Mouse (Mus musculus) limb, embryonic 14.5 days (tissue): ENCODE results near the gene 5430402E10Rik. TPM values are rescaled to one million over a fixed set of nuclear protein-coding genes. Genes with fewer than 3 reads are reported as not detected.
"Not testable (repeated sequence)": the region's sequence is repeated elsewhere in the genome, so short reads cannot be mapped to it uniquely, and the experiment has no call there.

Experiments used
- ATAC-seq: fragments of 200-750 bp; cut with Nextera tagmentation; 2 replicates; pipeline ENCODE4 v1.8.0; 2017; ENCODE audit warnings: low read depth, moderate number of reproducible peaks, moderate TSS enrichment; ENCODE audit not compliant: low FRiP score
- DNase-seq: peaks from one replicate; pipeline ENCODE4 v3.0.0-alpha.2; 2015; ENCODE audit warnings: low spot score
- H3K27ac ChIP-seq: fragments of 300-500 bp; sonication (generic); replicated peaks from 2 replicates; pipeline ENCODE4 v1.5.1; 2014; ENCODE audit warnings: low read depth, mild to moderate bottlenecking, low read length, moderate library complexity, mixed read lengths
- H3K27me3 ChIP-seq: fragments of 300-500 bp; sonication (generic); 2 replicates; pipeline ENCODE4 v1.6.1; 2014; ENCODE audit warnings: low read length, mixed read lengths; ENCODE audit not compliant: control insufficient read depth, insufficient read depth
- H3K36me3 ChIP-seq: fragments of 300-500 bp; sonication (generic); 2 replicates; pipeline ENCODE4 v1.6.1; 2014; ENCODE audit warnings: mild to moderate bottlenecking, low read length, moderate library complexity, mixed read lengths; ENCODE audit not compliant: control insufficient read depth, insufficient read depth
- H3K4me1 ChIP-seq: fragments of 300-500 bp; sonication (generic); 2 replicates; pipeline ENCODE4 v1.6.1; 2014; ENCODE audit warnings: antibody characterized with exemption, low read length, mixed read lengths; ENCODE audit not compliant: control insufficient read depth, insufficient read depth
- H3K4me2 ChIP-seq: fragments of 300-500 bp; sonication (generic); replicated peaks from 2 replicates; pipeline ENCODE4 v1.6.1; 2014; ENCODE audit warnings: low read depth, mild to moderate bottlenecking, low read length, moderate library complexity; ENCODE audit not compliant: severe bottlenecking
- H3K4me3 ChIP-seq: fragments of 300-500 bp; sonication (generic); replicated peaks from 2 replicates; pipeline ENCODE4 v1.5.1; 2014; ENCODE audit warnings: low read length
- H3K9ac ChIP-seq: fragments of 300-500 bp; sonication (generic); 2 replicates; pipeline ENCODE4 v1.6.1; 2014; ENCODE audit warnings: mild to moderate bottlenecking, low read depth, low read length, moderate library complexity; ENCODE audit not compliant: severe bottlenecking
- H3K9me3 ChIP-seq: fragments of 300-500 bp; sonication (generic); 2 replicates; pipeline ENCODE4 v1.6.1; 2016; ENCODE audit warnings: low read length; ENCODE audit not compliant: control insufficient read depth
- WGBS: fragments of 180-500 bp; shearing (Covaris S2); extraction: QIAGEN DNeasy Blood & Tissue Kit; methylation state at CpG from one replicate; pipeline ENCODE4 v1.1.7; 2014; 5-methylcytosine and 5-hydroxymethylcytosine counted together
- polyA plus RNA-seq, 2 experiments: library from polyadenylated mRNA; depleted of rRNA in 1 of 2; stranded (reverse) in 1 of 2; unstranded in 1 of 2; fragments of >200 nt; fragmentation: Nextera tagmentation in 1 of 2; extraction: Ambion mirVana in 1 of 2; gene quantifications; 2 replicates each; pipeline versions ENCODE4 v1.2.1 to v1.2.3; 2012 to 2014

The 5430402E10Rik gene
- polyA plus RNA-seq (2012; rRNA removed) (not detected in 2 replicates), polyA plus RNA-seq (2014; fragmentation: Nextera tagmentation; extraction: Ambion mirVana) (not detected in 2 replicates)

GRCm38 (mm10) chrX:77924962-77925361 is at the start of gene 5430402E10Rik:
5430402E10Rik (minus strand) TSS chrX:77925062.
- H3K4me3 ChIP-seq, H3K9me3 ChIP-seq, DNase-seq, H3K36me3 ChIP-seq, H3K27me3 ChIP-seq, H3K4me2 ChIP-seq, H3K4me1 ChIP-seq, ATAC-seq, H3K9ac ChIP-seq, H3K27ac ChIP-seq: not testable (repeated sequence)
- WGBS: no CpG with 5 or more reads among the region's 1 CpGs

DNA sequence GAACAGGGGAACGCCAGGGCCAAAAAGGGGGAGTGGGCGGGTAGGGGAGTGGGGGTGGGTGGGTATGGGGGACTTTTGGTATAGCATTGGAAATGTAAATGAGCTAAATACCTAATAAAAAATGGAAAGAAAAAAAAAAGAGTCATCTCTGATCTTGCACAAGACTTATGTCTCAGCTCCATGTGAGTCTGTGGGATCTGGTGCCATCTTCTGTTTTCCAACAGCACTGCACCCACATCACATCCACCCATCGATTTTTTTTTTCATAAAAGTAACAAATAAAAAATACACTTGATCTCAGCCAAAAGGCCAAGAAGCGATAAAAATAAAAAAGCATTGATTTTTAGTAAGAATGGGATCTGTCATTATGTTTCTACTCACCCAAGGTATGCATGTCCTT is 44.8 kb downstream of the 5430402E10Rik start:
- H3K4me3 ChIP-seq, H3K27ac ChIP-seq, H3K4me1 ChIP-seq, H3K9ac ChIP-seq, H3K27me3 ChIP-seq, H3K9me3 ChIP-seq, H3K4me2 ChIP-seq, DNase-seq, H3K36me3 ChIP-seq, ATAC-seq: not testable (repeated sequence)
- WGBS: 41% methylated on average over 2 of the region's 4 CpGs

Other genes with a start within 250 kb of the 5430402E10Rik start
- gene Prkx, start 128.8 kb downstream of the 5430402E10Rik start, polyA plus RNA-seq (2012; rRNA removed): 9.1 and 9.3 TPM in 2 replicates
- gene Prkx, start 128.8 kb downstream of the 5430402E10Rik start, polyA plus RNA-seq (2014; fragmentation: Nextera tagmentation; extraction: Ambion mirVana): 10.6 and 11.7 TPM in 2 replicates
- not detected in 2 replicates for gene Pbsn, start 71.4 kb downstream of the 5430402E10Rik start, polyA plus RNA-seq (2012; rRNA removed)
- gene Pbsn, start 71.4 kb downstream of the 5430402E10Rik start, polyA plus RNA-seq (2014; fragmentation: Nextera tagmentation; extraction: Ambion mirVana): not detected in 2 replicates
- gene Gm14744, start 60.3 kb downstream of the 5430402E10Rik start, polyA plus RNA-seq (2012; rRNA removed): not detected in 2 replicates
- not detected in 2 replicates for gene Gm14744, start 60.3 kb downstream of the 5430402E10Rik start, polyA plus RNA-seq (2014; fragmentation: Nextera tagmentation; extraction: Ambion mirVana)
- not detected in 2 replicates for gene Obp1a, start 166.3 kb upstream of the 5430402E10Rik start, polyA plus RNA-seq (2012; rRNA removed)
- not detected in 2 replicates for gene Obp1a, start 166.3 kb upstream of the 5430402E10Rik start, polyA plus RNA-seq (2014; fragmentation: Nextera tagmentation; extraction: Ambion mirVana)
- not detected in 2 replicates for gene Gm5938, start 200.4 kb upstream of the 5430402E10Rik start, polyA plus RNA-seq (2012; rRNA removed)
- not detected in 2 replicates for gene Gm5938, start 200.4 kb upstream of the 5430402E10Rik start, polyA plus RNA-seq (2014; fragmentation: Nextera tagmentation; extraction: Ambion mirVana)